Comparison of ENCODE assay signal across 22 mouse cellular contexts in the genomic region with DNA sequence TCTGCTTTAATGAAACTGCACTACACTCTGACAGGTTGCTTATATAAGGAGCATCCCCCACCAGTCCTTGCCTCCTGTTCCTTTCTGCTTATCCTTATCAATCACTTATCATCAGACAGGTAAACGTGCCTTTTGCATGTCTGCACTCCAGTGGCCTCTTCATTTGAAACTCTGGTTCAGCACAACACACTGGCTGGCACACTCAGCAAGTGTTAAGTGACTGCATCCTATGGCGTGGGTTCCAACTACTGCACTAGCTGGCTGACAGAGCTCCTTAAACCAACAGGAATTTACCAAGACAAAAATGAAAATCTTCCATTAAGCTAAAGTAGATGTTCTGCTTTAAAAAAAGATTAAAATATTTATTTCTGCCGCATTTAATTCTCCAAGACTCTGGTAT. TPM values are rescaled to one million over a fixed set of nuclear protein-coding genes. Genes with fewer than 3 reads are reported as not detected.
DNase-seq lines count a peak whose midpoint lies in the region; ATAC-seq lines count a peak whose summit lies in the region.
"Had no signal": no experiment of that assay in that cellular context is flagged by ENCODE, and none has a peak within 500 bp of the region (broad histone marks: within the 10 kb centered on the region; RNA-seq: fewer than 3 reads in every experiment).

No protein-coding gene starts in this region.

- no peak for DNase-seq in frontal cortex, postnatal 10 days (ENCODE audit: low spot score in 2 of 2)
- peak; percentile 19 to 35 for DNase-seq in left cerebral cortex, adult 18-20 months (ENCODE audit: low spot score in 2 of 2)
- DNase-seq in left cerebral cortex, postnatal 10 days (ENCODE audit: extremely low spot score in 1 of 2, low spot score in 2 of 2), result no peak
- DNase-seq in right cerebral cortex, adult 2 months (ENCODE audit: low spot score in 2 of 2), result peak; percentile 10 to 23
- no peak for DNase-seq in right cerebral cortex, postnatal 10 days (ENCODE audit: low spot score in 2 of 2)
- DNase-seq: adrenal gland, postnatal 10 days; adrenal gland, postnatal 36 days; cerebellum, adult 11 months; cerebellum, adult 2 months; cerebellum, adult 9-11 months; cerebellum, postnatal 36 days; embryo, embryonic 11 days; gastrocnemius, postnatal 25 days; heart, adult 18-20 months; heart, postnatal 10 days; heart, postnatal 36 days had no signal

- ATAC-seq in frontal cortex, adult (ENCODE audit: low TSS enrichment), result peak; percentile 78
- ATAC-seq: forebrain, embryonic 15.5 days; hindbrain, postnatal 0 days; inflammation-experienced regulatory T-cells, adult 6 months; intestine, embryonic 16.5 days; Patski had no signal

- intact Hi-C loops in left cerebral cortex, postnatal 10 days (cut with DNase I), result no loop called here

RNA-seq across cellular contexts. Expression of a gene that starts 9.4 kb away (rescaled TPM):
- 10 to 100 TPM; 50.5 to 51.0 TPM for total RNA-seq in left cerebral cortex, adult 18-20 months (2021)
- total RNA-seq in left cerebral cortex, postnatal 10 days (2021), result 10 to 100 TPM; 39.5 to 40.5 TPM

Comparison
In these comparisons a context has a peak if more than half of its experiments do, and no peak if none do; other contexts are left out.
1. DNase-seq: peak in left cerebral cortex, adult 18-20 months (2 of 2) and right cerebral cortex, adult 2 months (2 of 2); none in frontal cortex, postnatal 10 days (0 of 2), left cerebral cortex, postnatal 10 days (0 of 2) and right cerebral cortex, postnatal 10 days (0 of 2).